Mouse (Mus musculus) ES-Bruce4 (cell line): Measurements from ENCODE around the gene Tenm2. TPM values are rescaled to one million over a fixed set of nuclear protein-coding genes. Genes with fewer than 3 reads are reported as not detected.

Experiments used
- H3K27ac ChIP-seq: 2 replicates; pipeline ENCODE4 v1.5.1; 2012; ENCODE audit warnings: low read length, inconsistent platforms; ENCODE audit not compliant: insufficient read depth
- H3K27me3 ChIP-seq: 2 replicates; pipeline ENCODE4 v1.6.1; 2012; ENCODE audit warnings: mild to moderate bottlenecking, low read length, inconsistent platforms; ENCODE audit not compliant: control insufficient read depth, poor library complexity, insufficient read depth, severe bottlenecking
- H3K36me3 ChIP-seq: 2 replicates; pipeline ENCODE4 v1.6.1; 2012; ENCODE audit warnings: inconsistent platforms, mild to moderate bottlenecking, low read length, moderate library complexity; ENCODE audit not compliant: control insufficient read depth, poor library complexity, insufficient read depth, severe bottlenecking
- H3K4me1 ChIP-seq: one replicate; pipeline ENCODE4 v1.8.1; 2011; ENCODE audit warnings: low read length; ENCODE audit not compliant: control insufficient read depth, insufficient read depth
- H3K4me3 ChIP-seq: 2 replicates; pipeline ENCODE4 v1.5.1; 2011; ENCODE audit warnings: low read depth, mild to moderate bottlenecking, low read length
- H3K9ac ChIP-seq: 2 replicates; pipeline ENCODE4 v1.6.1; 2012; ENCODE audit warnings: low read depth, mild to moderate bottlenecking, inconsistent platforms; ENCODE audit not compliant: poor library complexity, severe bottlenecking
- H3K9me3 ChIP-seq: replicated peaks from 2 replicates; pipeline ENCODE4 v1.6.1; 2012; ENCODE audit warnings: mild to moderate bottlenecking, low read length, inconsistent platforms; ENCODE audit not compliant: control insufficient read depth, poor library complexity, insufficient read depth, severe bottlenecking
- CTCF ChIP-seq: IDR thresholded peaks from one replicate; pipeline ENCODE4 v1.8.1; 2011; ENCODE audit warnings: low read depth, low read length
- EP300 ChIP-seq: IDR thresholded peaks from 2 replicates; pipeline ENCODE4 v1.6.1; 2011; ENCODE audit warnings: low read depth, low read length; ENCODE audit not compliant: insufficient read depth
- POLR2A ChIP-seq: IDR thresholded peaks from one replicate; pipeline ENCODE4 v1.8.1; 2011; ENCODE audit warnings: low read length; ENCODE audit not compliant: insufficient read depth
- polyA plus RNA-seq: library from polyadenylated mRNA; stranded (reverse); fragments of >200 nt; gene quantifications from 2 replicates; pipeline ENCODE4 v1.2.4, GENCODE M21; 2011; ENCODE audit warnings: low read depth; ENCODE audit not compliant: missing spikeins, insufficient read depth, insufficient read length

Tenm2 gene
- polyA plus RNA-seq, 1 experiment = not detected

DNA sequence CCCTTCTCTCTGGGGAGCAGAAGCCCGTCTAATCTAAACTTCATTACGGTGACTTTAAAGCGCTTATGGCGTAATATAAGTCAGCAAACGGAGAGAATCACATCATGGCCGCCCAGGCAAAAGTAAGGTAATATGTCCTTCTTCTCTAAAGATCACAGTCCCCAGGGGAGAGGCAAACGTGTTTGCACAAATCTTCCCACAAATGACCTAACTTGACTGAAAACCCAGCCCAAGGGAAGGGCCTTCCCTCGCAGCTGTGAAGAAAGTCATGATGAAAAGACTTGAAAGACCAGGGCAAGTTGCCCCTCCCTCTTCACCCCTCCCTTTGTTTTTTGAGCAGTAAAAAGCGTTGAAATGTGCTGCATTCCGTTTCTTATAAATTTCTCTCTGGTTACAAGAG, 971.9 kb downstream of the Tenm2 start:
- no peak overlapping the region for H3K4me3 ChIP-seq
- no peaks in the 10 kb centered on the region for H3K36me3 ChIP-seq
- no peak overlapping the region for H3K27ac ChIP-seq
- no peaks in the 10 kb centered on the region for H3K9me3 ChIP-seq
- TF ChIP-seq EP300 (no peak), CTCF (no peak), POLR2A (no peak)
- no peaks in the 10 kb centered on the region for H3K4me1 ChIP-seq
- H3K9ac ChIP-seq = no peak overlapping the region
- H3K27me3 ChIP-seq = no peaks in the 10 kb centered on the region

DNA sequence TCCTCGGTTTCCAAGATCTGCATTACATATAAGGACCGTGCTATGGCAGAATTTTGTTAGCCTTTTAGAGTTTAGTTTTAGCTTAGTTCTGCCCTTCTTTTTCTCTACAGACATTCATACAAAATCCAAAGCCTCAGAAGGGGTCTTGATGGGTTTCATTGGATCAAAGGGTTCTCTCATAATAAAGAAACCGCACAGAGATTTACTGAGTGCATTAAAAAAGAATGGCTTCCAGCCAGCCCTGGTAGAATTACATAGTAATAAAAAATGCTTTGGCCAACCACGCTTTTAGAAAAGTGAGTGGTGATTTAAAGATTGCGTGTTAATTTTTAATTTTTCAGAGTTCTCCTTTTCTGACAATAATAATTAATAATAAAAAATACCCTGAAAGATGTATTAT, 978.6 kb downstream of the Tenm2 start:
- Histone ChIP-seq H3K27me3 (no peaks in the 10 kb centered on the region), H3K4me3 (no peak overlapping the region), H3K4me1 (no peaks in the 10 kb centered on the region), H3K36me3 (no peaks in the 10 kb centered on the region), H3K27ac (no peak overlapping the region), H3K9me3 (no peaks in the 10 kb centered on the region), H3K9ac (no peak overlapping the region)
- TF ChIP-seq EP300 (no peak), CTCF (no peak), POLR2A (no peak)

DNA sequence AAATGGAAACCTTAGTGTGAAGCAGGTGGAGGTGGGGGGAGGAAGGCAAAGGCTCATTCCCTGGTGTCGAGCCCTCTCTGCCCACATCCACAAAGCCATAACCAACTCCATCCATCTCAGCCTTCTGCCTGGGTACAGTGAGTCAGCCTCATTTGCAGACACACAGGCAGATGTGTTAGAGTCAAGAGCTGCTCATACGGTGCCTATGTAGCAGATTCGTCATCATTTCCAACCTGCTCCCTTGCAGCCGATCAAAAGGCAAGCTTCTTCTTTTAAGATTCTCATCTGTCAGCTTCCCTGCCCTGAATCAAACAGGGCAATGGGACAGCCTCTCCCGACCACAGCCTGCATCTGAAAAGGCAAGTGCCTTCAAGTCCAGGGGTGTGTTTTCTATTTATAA, 979.0 kb downstream of the Tenm2 start:
- TF ChIP-seq CTCF (no peak), POLR2A (no peak), EP300 (no peak)
- H3K4me1 ChIP-seq = no peaks in the 10 kb centered on the region
- H3K4me3 ChIP-seq = no peak overlapping the region
- H3K9ac ChIP-seq = no peak overlapping the region
- H3K27ac ChIP-seq = no peak overlapping the region
- no peaks in the 10 kb centered on the region for H3K9me3 ChIP-seq
- no peaks in the 10 kb centered on the region for H3K36me3 ChIP-seq
- no peaks in the 10 kb centered on the region for H3K27me3 ChIP-seq

DNA sequence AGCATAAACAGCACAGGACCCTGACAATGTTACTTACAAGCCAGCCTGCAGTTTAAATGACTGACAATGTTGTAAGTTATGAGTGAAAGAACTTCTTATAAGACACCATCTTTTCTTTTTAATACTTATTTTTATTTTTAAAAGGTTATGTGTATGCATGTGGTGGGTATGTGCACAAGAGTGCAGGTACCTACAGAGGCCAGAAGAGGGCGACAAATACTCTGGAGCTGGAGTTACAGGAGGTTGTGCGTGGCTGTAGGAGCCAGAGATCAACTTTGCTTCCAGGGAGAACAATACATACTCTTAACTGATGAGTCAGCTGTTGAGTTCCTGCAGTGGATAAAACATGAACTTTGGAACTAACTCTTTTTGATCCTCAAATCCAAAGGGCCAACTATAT, 981.7 kb downstream of the Tenm2 start:
- H3K9ac ChIP-seq = no peak overlapping the region
- no peak overlapping the region for H3K27ac ChIP-seq
- H3K9me3 ChIP-seq = no peaks in the 10 kb centered on the region
- H3K4me1 ChIP-seq = no peaks in the 10 kb centered on the region
- peak; percentile 23 for TF ChIP-seq CTCF
- TF ChIP-seq POLR2A = no peak
- no peaks in the 10 kb centered on the region; the same call in 1 of the 2 replicates for H3K27me3 ChIP-seq
- H3K4me3 ChIP-seq = no peak overlapping the region
- no peaks in the 10 kb centered on the region for H3K36me3 ChIP-seq

DNA sequence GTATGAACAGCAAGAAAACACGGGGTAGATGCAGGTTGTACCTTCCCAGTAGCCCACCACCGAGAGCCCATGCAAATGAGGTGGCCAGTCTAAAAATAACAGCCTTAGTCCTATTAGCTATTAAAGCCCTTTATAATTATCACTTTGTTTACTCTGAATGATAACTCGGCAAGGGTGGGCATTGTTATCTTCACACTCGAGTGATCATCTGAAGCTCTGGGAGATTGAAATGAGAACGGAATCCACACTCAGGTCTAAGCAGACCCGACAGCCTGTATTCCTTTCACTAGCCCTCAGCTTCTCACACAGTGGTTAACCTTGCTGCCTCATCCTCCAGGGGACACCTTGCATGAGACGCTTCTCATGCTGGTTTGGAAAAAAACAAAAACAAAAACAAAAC, 985.7 kb downstream of the Tenm2 start:
- H3K4me1 ChIP-seq = no peaks in the 10 kb centered on the region
- no peaks in the 10 kb centered on the region; the same call in 1 of the 2 replicates for H3K27me3 ChIP-seq
- H3K9me3 ChIP-seq = no peaks in the 10 kb centered on the region
- H3K36me3 ChIP-seq = no peaks in the 10 kb centered on the region
- TF ChIP-seq POLR2A = no peak
- TF ChIP-seq CTCF = no peak
- no peak for TF ChIP-seq EP300
- H3K9ac ChIP-seq = no peak overlapping the region
- H3K27ac ChIP-seq = no peak overlapping the region
- no peak overlapping the region for H3K4me3 ChIP-seq

DNA sequence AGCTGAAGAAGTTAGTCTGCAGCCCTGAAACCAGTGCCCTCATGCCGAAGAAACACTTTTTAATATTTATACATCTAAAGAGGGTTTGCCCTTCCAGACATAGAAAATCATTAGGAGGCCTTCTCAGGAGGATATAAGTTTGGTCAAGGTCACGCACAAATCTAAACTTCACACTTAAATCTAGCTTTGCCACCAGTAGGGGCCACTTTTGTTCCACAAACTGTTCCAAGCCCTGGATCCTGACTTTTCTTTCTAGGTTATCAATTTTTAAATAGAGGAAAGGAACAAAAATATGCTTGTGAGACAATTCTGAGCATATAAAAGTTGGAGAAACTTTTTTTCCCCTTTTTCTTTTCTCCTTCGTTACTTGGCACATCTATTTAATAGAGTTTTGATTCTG, 989.6 kb downstream of the Tenm2 start:
- no peaks in the 10 kb centered on the region for H3K4me1 ChIP-seq
- no peaks in the 10 kb centered on the region; the same call in 1 of the 2 replicates for H3K27me3 ChIP-seq

More for the DNA sequence above, 989.6 kb downstream of the Tenm2 start:
- TF ChIP-seq POLR2A (no peak), EP300 (no peak), CTCF (no peak)
- Histone ChIP-seq H3K9ac (no peak overlapping the region), H3K36me3 (no peaks in the 10 kb centered on the region), H3K27ac (no peak overlapping the region), H3K4me3 (no peak overlapping the region), H3K9me3 (no peaks in the 10 kb centered on the region)
